Mouse (Mus musculus): ENCODE measurements around the gene Ptov1. TPM values are rescaled to one million over a fixed set of nuclear protein-coding genes. Genes with fewer than 3 reads are reported as not detected.

Ptov1 gene
- total and polyA plus RNA-seq, 3 experiments = 46.4 to 168 TPM; not detected in 1

GRCm38 (mm10) chr7:44900632-44901031 is 31.0 kb upstream of the Ptov1 start:
- Histone ChIP-seq H3K4me3 (ENCODE audit: control insufficient read depth in 1 of 2, insufficient read depth in 1 of 2, low read depth in 2 of 2, low read length in 2 of 2) (no peak overlapping the region), H3K27me3 (ENCODE audit: control insufficient read depth in 1 of 2, insufficient read depth in 2 of 2, low read length in 2 of 2) (no peaks in the 10 kb centered on the region), H3K9ac (ENCODE audit: control insufficient read depth, low read depth, low read length, poor library complexity, severe bottlenecking) (no peak overlapping the region), H3K9me3 (replicated peaks; ENCODE audit: insufficient read depth, low read length) (no peaks in the 10 kb centered on the region), H3K27ac (ENCODE audit: control insufficient read depth, low read depth, low read length) (no peak overlapping the region), H3K79me2 (ENCODE audit: control insufficient read depth, insufficient read depth, low read length, poor library complexity) (no peaks in the 10 kb centered on the region; the same call in 1 of the 2 replicates), H3K4me1 (ENCODE audit: control insufficient read depth in 1 of 2, insufficient read depth in 2 of 2, low read length in 2 of 2) (peaks cover 0 to 3% of the 10 kb centered on the region in 2 experiments; a peak in 2 of 4 replicates), H3K36me3 (ENCODE audit: control insufficient read depth in 1 of 2, insufficient read depth in 2 of 2, low read length in 2 of 2) (no peaks in the 10 kb centered on the region)
- no peak for DNase-seq (ENCODE audit: low read depth, low spot score)
- TF ChIP-seq ZMIZ1 (IDR thresholded peaks at IDR 0.05; ENCODE audit: low read depth, low read length) (no peak), TAL1 (IDR thresholded peaks at IDR 0.05; ENCODE audit: low read length) (no peak), MAFK (IDR thresholded peaks at IDR 0.05; ENCODE audit: borderline replicate concordance, low read depth, low read length) (no peak), ZNF384 (IDR thresholded peaks at IDR 0.05; ENCODE audit: low read depth, low read length) (no peak), MYB (IDR thresholded peaks at IDR 0.05; ENCODE audit: low read depth, low read length) (no peak)

- no peak overlapping the region for H3K27ac ChIP-seq (ENCODE audit: control insufficient read depth, low read depth, low read length)
- no peaks in the 10 kb centered on the region; the same call in 1 of the 2 replicates for H3K79me2 ChIP-seq (ENCODE audit: control insufficient read depth, insufficient read depth, low read length, poor library complexity)
- H3K4me3 ChIP-seq (ENCODE audit: control insufficient read depth in 1 of 2, insufficient read depth in 1 of 2, low read depth in 2 of 2, low read length in 2 of 2) = no peak overlapping the region
- peak; percentile 28 for DNase-seq (ENCODE audit: low read depth, low spot score)
- H3K9me3 ChIP-seq (replicated peaks; ENCODE audit: insufficient read depth, low read length) = no peaks in the 10 kb centered on the region
- H3K9ac ChIP-seq (ENCODE audit: control insufficient read depth, low read depth, low read length, poor library complexity, severe bottlenecking) = no peak overlapping the region
- TF ChIP-seq TAL1 (IDR thresholded peaks at IDR 0.05; ENCODE audit: low read length) = no peak
- no peak for TF ChIP-seq ELF1 (IDR thresholded peaks at IDR 0.05; ENCODE audit: low read depth, low read length)
- TF ChIP-seq CHD2 (IDR thresholded peaks at IDR 0.05; ENCODE audit: low read length) = no peak
- no peak for TF ChIP-seq ETS1 (IDR thresholded peaks at IDR 0.05; ENCODE audit: low read depth, low read length)
- 0 out of 2 replicates have a peak, but pooled peaks have one; percentile 7 for TF ChIP-seq SMC3 (IDR thresholded peaks at IDR 0.05; ENCODE audit: low read depth, low read length)
- TF ChIP-seq MAFK (IDR thresholded peaks at IDR 0.05; ENCODE audit: borderline replicate concordance, low read depth, low read length) = no peak
- TF ChIP-seq CHD1 (IDR thresholded peaks at IDR 0.05; ENCODE audit: low read depth, low read length) = no peak
- no peak for TF ChIP-seq MYC (IDR thresholded peaks at IDR 0.05; ENCODE audit: low read depth, low read length)
- no peak for TF ChIP-seq MAZ (IDR thresholded peaks at IDR 0.05; ENCODE audit: low read depth, low read length)
- no peak for TF ChIP-seq TCF12 (IDR thresholded peaks at IDR 0.05; ENCODE audit: low read depth, low read length)
- TF ChIP-seq GATA1 (IDR thresholded peaks at IDR 0.05; ENCODE audit: low read depth, low read length) = no peak
- TF ChIP-seq JUND (IDR thresholded peaks at IDR 0.05; ENCODE audit: low read depth, low read length) = no peak
- TF ChIP-seq CTCF (IDR thresholded peaks at IDR 0.05 in 2 of 3, conservative IDR thresholded peaks at IDR 0.05 in 1 of 3; ENCODE audit: control insufficient read depth in 1 of 3, insufficient read depth in 1 of 3, low read depth in 2 of 3, low read length in 3 of 3, poor library complexity in 1 of 3, severe bottlenecking in 1 of 3) = peak; percentile 26 to 53 (median 30); a peak in 5 of 6 replicates
- TF ChIP-seq NRF1 (IDR thresholded peaks at IDR 0.05; ENCODE audit: insufficient read depth, low read depth, low read length, poor library complexity, severe bottlenecking) = no peak
- TF ChIP-seq E2F4 (IDR thresholded peaks at IDR 0.05; ENCODE audit: borderline replicate concordance, low read depth, low read length) = no peak
- TF ChIP-seq POLR2AphosphoS2 (IDR thresholded peaks at IDR 0.05; ENCODE audit: low read length) = no peak
- TF ChIP-seq GABPA (IDR thresholded peaks at IDR 0.05; ENCODE audit: low read depth, low read length) = no peak
- peaks cover 0 to 8% of the 10 kb centered on the region in 2 experiments; a peak in 2 of 4 replicates for H3K4me1 ChIP-seq (ENCODE audit: control insufficient read depth in 1 of 2, insufficient read depth in 2 of 2, low read length in 2 of 2)
- peaks cover 0 to 6% of the 10 kb centered on the region in 2 experiments; a peak in 2 of 4 replicates for H3K36me3 ChIP-seq (ENCODE audit: control insufficient read depth in 1 of 2, insufficient read depth in 2 of 2, low read length in 2 of 2)
- H3K27me3 ChIP-seq (ENCODE audit: control insufficient read depth in 1 of 2, insufficient read depth in 2 of 2, low read length in 2 of 2) = no peaks in the 10 kb centered on the region
These were observed 29.0 kb upstream of the Ptov1 start for GRCm38 (mm10) chr7:44898607-44899006.
